Mouse (Mus musculus) olfactory bulb, adult 2 months (tissue): ENCODE measurements around the gene Efna5.

ENCODE experiments used
- CTCF ChIP-seq: fragments of 200-500 bp; IDR thresholded peaks from 2 replicates; pipeline ENCODE4 v1.5.1; 2012; ENCODE audit warnings: low read depth, mild to moderate bottlenecking, low read length, moderate library complexity; ENCODE audit not compliant: insufficient read depth
- POLR2A ChIP-seq: fragments of 200-500 bp; IDR thresholded peaks from 2 replicates; pipeline ENCODE4 v1.6.1; 2012; ENCODE audit warnings: mild to moderate bottlenecking, low read depth, low read length, moderate library complexity; ENCODE audit not compliant: insufficient read depth

DNA sequence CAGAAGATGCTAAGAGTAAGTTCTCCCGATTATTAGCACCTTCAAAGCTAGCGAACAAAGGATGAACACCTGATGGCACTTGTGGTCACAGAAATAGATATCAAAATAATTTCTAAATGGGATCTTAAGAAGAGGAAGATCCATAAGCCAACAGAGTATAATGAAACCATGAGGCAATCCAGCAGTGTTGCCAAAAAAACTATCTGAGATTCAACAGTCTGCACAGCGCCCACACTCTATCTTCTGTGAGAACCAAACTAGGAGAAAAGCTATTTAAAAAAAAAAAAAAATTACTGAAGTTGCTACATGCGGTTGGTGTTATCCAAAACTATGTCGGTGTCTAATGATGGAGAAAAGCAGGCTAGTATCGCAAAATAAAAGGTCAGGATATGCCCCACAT, 31.4 kb downstream of the Efna5 start:
- TF ChIP-seq CTCF (no peak), POLR2A (no peak)
